Mouse (Mus musculus) heart, postnatal 0 days (tissue): ENCODE results near the gene Tacr2.

ENCODE experiments used
- CTCF ChIP-seq: IDR thresholded peaks from 2 replicates; pipeline ENCODE4 v1.5.1; 2016; ENCODE audit warnings: antibody characterized with exemption, control low read depth, low read depth
- EP300 ChIP-seq: IDR thresholded peaks from 2 replicates; pipeline ENCODE4 v1.6.1; 2016; ENCODE audit warnings: antibody characterized with exemption, low read depth

- TF ChIP-seq CTCF (no peak), EP300 (no peak)
Observed at GRCm38 (mm10) chr10:62247156-62247555, 5.1 kb upstream of the Tacr2 start.
